Mouse (Mus musculus): Measurements from ENCODE around the gene Ankrd6.
A peak's percentile ranks its signal among the peaks of the same experiment; 100 is the strongest.

DNA sequence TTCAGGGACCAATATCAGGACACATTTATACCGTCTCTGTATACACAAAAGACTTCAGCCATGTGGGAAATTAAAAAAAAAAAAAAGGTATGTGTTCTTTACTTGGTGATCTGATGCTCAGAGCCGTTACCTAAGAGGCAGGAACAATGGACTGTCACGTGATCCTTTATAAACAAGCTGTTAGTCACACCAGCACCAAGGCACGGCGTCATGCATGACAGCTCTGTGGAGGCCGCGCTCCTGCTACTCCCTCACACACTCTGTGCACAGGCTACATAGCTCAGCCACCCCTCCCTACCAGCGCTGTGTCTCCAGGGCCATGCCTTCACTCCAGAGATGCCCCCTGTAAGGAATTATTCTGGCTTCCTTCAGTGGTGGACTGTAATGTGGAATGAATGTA is 34.7 kb downstream of the Ankrd6 start:
- no peak for TF ChIP-seq POLR2A (IDR thresholded peaks at IDR 0.05; ENCODE audit: low read depth, low read length)
- TF ChIP-seq SIN3A (IDR thresholded peaks at IDR 0.05; ENCODE audit: low read length) = no peak
- TF ChIP-seq CHD2 (IDR thresholded peaks at IDR 0.05; ENCODE audit: low read length) = no peak
- no peak for TF ChIP-seq CTCF (conservative IDR thresholded peaks at IDR 0.05 in 1 of 2, IDR thresholded peaks at IDR 0.05 in 1 of 2; ENCODE audit: low read depth in 2 of 2, low read length in 2 of 2)
- TF ChIP-seq RCOR1 (conservative IDR thresholded peaks at IDR 0.05; ENCODE audit: low read depth, low read length) = no peak
- TF ChIP-seq HCFC1 (IDR thresholded peaks at IDR 0.05; ENCODE audit: low read depth, low read length) = no peak
- no peak for TF ChIP-seq GABPA (IDR thresholded peaks at IDR 0.05; ENCODE audit: insufficient replicate concordance, low read depth, low read length)
- 0 out of 2 replicates have a peak, but pooled peaks have one; percentile 19 for TF ChIP-seq BHLHE40 (IDR thresholded peaks at IDR 0.05; ENCODE audit: low read depth, low read length)
- TF ChIP-seq E2F4 (IDR thresholded peaks at IDR 0.05; ENCODE audit: insufficient replicate concordance, low read depth, low read length) = no peak
- TF ChIP-seq TCF12 (IDR thresholded peaks at IDR 0.05; ENCODE audit: low read depth, low read length) = no peak
